Mouse (Mus musculus) intestine, embryonic 15.5 days (tissue): ENCODE results near the gene Timeless. TPM values are rescaled to one million over a fixed set of nuclear protein-coding genes. Genes with fewer than 3 reads are reported as not detected.
"Not testable (repeated sequence)": the region's sequence is repeated elsewhere in the genome, so short reads cannot be mapped to it uniquely, and the experiment has no call there.

Experiments
- ATAC-seq: fragments of 200-750 bp; cut with Nextera tagmentation; 2 replicates; pipeline ENCODE4 v1.8.0; 2017; ENCODE audit warnings: moderate TSS enrichment, moderate library complexity
- H3K27ac ChIP-seq: fragments of 300-500 bp; sonication (generic); 2 replicates; pipeline ENCODE4 v1.5.1; 2015; ENCODE audit warnings: mild to moderate bottlenecking, inconsistent platforms
- H3K27me3 ChIP-seq: fragments of 300-500 bp; sonication (generic); replicated peaks from 2 replicates; pipeline ENCODE4 v1.6.1; 2015; ENCODE audit warnings: inconsistent platforms
- H3K36me3 ChIP-seq: fragments of 300-500 bp; sonication (generic); 2 replicates; pipeline ENCODE4 v1.6.1; 2015; ENCODE audit warnings: inconsistent platforms
- H3K4me1 ChIP-seq: fragments of 300-500 bp; sonication (generic); replicated peaks from 2 replicates; pipeline ENCODE4 v1.6.1; 2015; ENCODE audit warnings: inconsistent platforms
- H3K4me2 ChIP-seq: fragments of 300-500 bp; sonication (generic); replicated peaks from 2 replicates; pipeline ENCODE4 v1.6.1; 2015; ENCODE audit warnings: mild to moderate bottlenecking, inconsistent platforms
- H3K4me3 ChIP-seq: fragments of 300-500 bp; sonication (generic); replicated peaks from 2 replicates; pipeline ENCODE4 v1.5.1; 2015; ENCODE audit warnings: inconsistent platforms
- H3K9ac ChIP-seq: fragments of 300-500 bp; sonication (generic); 2 replicates; pipeline ENCODE4 v1.6.1; 2015; ENCODE audit warnings: inconsistent platforms
- H3K9me3 ChIP-seq: fragments of 300-500 bp; sonication (generic); 2 replicates; pipeline ENCODE4 v1.6.1; 2016; ENCODE audit warnings: inconsistent platforms
- WGBS: fragments of 180-500 bp; shearing (Covaris S2); methylation state at CpG from one replicate; pipeline ENCODE4 v1.1.7; 2015; 5-methylcytosine and 5-hydroxymethylcytosine counted together
- polyA plus RNA-seq: library from polyadenylated mRNA; unstranded; fragments of >200 nt; fragmentation: Nextera tagmentation; extraction: Ambion mirVana; gene quantifications from 2 replicates; pipeline ENCODE4 v1.2.1, GENCODE M21; 2015

Gene Timeless
- polyA plus RNA-seq, 1 experiment from 2014 or later: 41.3 TPM

DNA sequence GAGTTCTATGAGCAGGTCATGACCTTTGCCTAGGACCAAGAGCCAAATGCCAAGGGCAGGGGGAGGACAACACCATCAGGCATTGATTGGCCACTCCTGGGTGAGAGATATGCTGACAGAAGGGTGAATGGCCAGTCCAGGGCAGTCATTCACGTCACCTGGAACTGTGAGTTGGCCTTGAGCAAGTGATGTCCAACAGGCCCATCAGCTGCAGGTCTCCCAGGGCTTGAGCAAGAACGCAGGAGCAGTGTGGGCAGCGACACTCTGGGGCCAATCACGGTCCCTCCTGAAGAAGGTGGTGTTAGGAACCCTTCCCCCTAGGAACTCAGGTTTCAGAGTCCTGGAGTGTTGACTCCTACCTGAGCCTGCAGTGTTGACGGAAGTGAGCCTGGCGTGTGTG, 30.0 kb upstream of the Timeless start:
- Histone ChIP-seq H3K4me1 (0 out of 2 replicates have a peak, but pooled peaks cover 4% of the 10 kb centered on the region), H3K4me2 (no peak overlapping the region), H3K9me3 (no peaks in the 10 kb centered on the region), H3K4me3 (no peak overlapping the region), H3K27me3 (no peaks in the 10 kb centered on the region), H3K9ac (no peak overlapping the region), H3K27ac (no peak overlapping the region), H3K36me3 (no peaks in the 10 kb centered on the region)
- 64% methylated on average over 5 of the region's 6 CpGs for WGBS
- ATAC-seq: peak; percentile 30

DNA sequence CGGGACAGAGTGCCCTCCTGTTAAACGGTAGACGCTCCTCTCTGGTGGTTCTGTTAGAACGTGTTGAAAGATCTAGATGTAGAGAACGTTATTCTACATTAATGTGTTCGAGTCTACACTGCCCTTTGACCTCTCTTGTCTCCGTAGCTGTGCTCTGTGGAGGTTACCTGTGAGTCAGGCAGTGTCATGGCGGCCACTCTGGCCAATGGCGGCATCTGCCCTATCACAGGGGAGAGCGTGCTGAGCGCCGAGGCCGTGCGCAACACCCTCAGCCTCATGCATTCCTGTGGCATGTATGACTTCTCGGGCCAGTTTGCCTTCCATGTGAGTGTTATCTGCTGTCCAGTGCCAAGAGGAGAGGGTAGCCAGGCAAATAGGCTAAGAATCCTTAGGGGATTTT, 26.9 kb upstream of the Timeless start:
- WGBS: 82% methylated on average over 15 of the region's 15 CpGs
- ATAC-seq: no peak; the same call in 1 of the 2 replicates
- H3K4me1 ChIP-seq: 0 out of 2 replicates have a peak, but pooled peaks cover 4% of the 10 kb centered on the region
- no peak overlapping the region for H3K4me3 ChIP-seq
- H3K4me2 ChIP-seq: no peak overlapping the region
- no peaks in the 10 kb centered on the region for H3K9me3 ChIP-seq
- H3K36me3 ChIP-seq: no peaks in the 10 kb centered on the region
- H3K9ac ChIP-seq: no peak overlapping the region
- no peak overlapping the region for H3K27ac ChIP-seq
- no peaks in the 10 kb centered on the region for H3K27me3 ChIP-seq

DNA sequence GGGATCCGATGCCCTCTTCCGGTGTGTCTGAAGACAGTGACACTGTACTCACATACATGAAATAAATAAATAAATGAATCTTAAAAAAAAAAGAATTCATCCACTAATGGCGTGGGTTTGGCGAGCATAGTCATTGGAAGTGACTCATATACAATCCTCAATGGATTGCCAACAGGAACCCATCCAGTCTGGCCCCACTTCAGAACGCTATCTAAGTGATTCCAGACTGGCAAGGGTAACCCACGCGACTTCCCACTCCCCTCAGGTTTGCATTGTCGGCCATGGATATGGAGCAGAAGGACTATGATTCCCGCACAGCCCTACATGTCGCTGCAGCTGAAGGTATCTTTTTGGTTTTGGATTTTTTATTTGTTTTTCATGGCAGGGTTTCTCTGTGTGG, 23.5 kb upstream of the Timeless start:
- peaks cover 8% of the 10 kb centered on the region; the same call in 1 of the 2 replicates for H3K4me1 ChIP-seq
- WGBS: 96% methylated on average over 10 of the region's 10 CpGs
- no peaks in the 10 kb centered on the region for H3K27me3 ChIP-seq
- no peak overlapping the region for H3K27ac ChIP-seq
- ATAC-seq: no peak
- H3K9me3 ChIP-seq: no peaks in the 10 kb centered on the region
- H3K9ac ChIP-seq: no peak overlapping the region
- no peak overlapping the region for H3K4me3 ChIP-seq
- no peaks in the 10 kb centered on the region for H3K36me3 ChIP-seq
- no peak overlapping the region for H3K4me2 ChIP-seq

DNA sequence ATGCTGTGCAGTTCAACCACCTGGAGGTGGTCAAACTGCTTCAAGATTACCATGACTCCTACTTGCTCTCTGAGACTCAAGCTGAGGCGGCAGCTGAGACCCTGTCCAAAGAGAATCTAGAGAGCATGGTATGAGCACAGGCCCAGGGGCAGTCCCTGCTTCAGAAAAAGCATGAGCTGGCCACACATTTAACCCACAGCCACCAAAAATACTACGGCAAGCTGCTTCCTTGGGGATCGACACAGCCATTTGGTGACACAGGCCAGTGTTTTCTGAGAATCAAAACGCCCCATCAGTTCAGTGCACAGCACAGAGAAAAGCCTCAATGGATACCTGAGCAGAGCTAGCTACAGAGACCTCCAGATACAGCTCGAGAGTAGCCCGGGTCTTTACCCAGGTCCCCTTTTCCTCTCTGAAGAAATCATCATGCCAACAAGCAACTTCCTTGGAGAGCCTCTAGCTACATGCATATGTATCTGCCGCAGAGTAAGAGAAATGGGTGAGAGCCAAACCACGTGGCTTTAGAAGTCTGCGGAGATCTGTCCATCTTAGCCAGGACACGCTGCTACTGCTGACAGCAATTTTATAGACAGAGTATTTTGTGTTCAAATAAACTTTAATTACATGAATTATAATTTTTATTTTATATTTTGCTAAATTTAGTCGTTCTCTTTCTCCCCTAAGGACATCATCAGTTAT, 22.4 kb upstream of the Timeless start:
- no peaks in the 10 kb centered on the region for H3K27me3 ChIP-seq
- no peaks in the 10 kb centered on the region for H3K36me3 ChIP-seq
- H3K4me1 ChIP-seq: peaks cover 5% of the 10 kb centered on the region; the same call in 1 of the 2 replicates
- H3K9me3 ChIP-seq: no peaks in the 10 kb centered on the region
- no peak overlapping the region for H3K4me3 ChIP-seq
- H3K27ac ChIP-seq: no peak overlapping the region
- H3K9ac ChIP-seq: no peak overlapping the region
- ATAC-seq: no peak
- H3K4me2 ChIP-seq: no peak overlapping the region
- 91% methylated on average over 11 of the region's 11 CpGs for WGBS

DNA sequence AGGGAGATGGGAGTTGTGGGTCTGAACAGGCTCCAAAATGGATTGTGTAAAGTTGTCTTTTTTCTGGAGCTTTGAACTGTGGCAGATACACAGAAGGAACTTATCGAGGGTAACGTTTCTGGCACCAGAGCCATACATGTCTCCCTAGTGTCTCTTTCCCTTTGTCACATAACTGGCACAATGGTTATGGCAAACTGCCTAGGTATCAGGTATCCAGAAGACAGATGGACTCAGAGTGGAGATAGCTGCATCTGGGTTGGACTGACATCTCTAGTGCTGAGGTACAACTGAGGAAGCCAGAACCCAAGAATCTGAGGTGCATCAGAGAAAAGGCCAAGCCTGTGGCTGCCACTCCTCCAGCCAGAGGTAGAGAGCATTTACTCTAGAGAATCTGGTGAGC, 21.7 kb upstream of the Timeless start:
- no peaks in the 10 kb centered on the region for H3K27me3 ChIP-seq
- no peak for ATAC-seq
- no peaks in the 10 kb centered on the region for H3K36me3 ChIP-seq
- H3K4me2 ChIP-seq: peak overlapping the region; percentile 87; the same call in 1 of the 2 replicates
- WGBS: 92% methylated on average over 2 of the region's 2 CpGs
- peaks cover 5% of the 10 kb centered on the region; the same call in 1 of the 2 replicates for H3K4me1 ChIP-seq
- H3K9ac ChIP-seq: no peak overlapping the region
- H3K27ac ChIP-seq: no peak overlapping the region
- H3K4me3 ChIP-seq: no peak overlapping the region
- no peaks in the 10 kb centered on the region for H3K9me3 ChIP-seq

DNA sequence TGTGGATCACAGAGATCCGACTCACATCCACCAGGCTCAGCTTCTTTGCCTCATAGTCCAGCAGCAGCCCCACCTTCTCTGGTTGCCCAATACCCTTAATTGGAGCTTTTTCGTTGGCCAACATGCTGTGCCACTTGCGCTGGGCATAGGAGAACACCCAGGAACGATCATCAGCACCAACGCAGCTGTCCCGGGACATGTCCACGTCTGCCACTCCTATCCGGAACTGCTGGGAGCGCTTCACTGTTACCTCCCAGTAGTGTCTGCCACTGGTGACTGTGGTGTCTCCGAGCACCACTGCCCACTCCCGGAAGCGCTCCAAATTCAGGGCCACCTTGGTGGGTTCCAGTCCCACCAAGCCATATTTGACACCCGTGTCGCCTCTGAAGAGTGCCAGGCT, 20.9 kb upstream of the Timeless start:
- H3K27me3 ChIP-seq: no peaks in the 10 kb centered on the region
- peak overlapping the region; percentile 67 for H3K9ac ChIP-seq
- peak overlapping the region; percentile 70 for H3K4me3 ChIP-seq
- H3K36me3 ChIP-seq: no peaks in the 10 kb centered on the region
- WGBS: 18% methylated on average over 14 of the region's 14 CpGs
- H3K9me3 ChIP-seq: no peaks in the 10 kb centered on the region
- no peak overlapping the region for H3K27ac ChIP-seq
- peaks cover 5% of the 10 kb centered on the region; the same call in 1 of the 2 replicates for H3K4me1 ChIP-seq
- peak overlapping the region; percentile 87 for H3K4me2 ChIP-seq
- ATAC-seq: peak; percentile 13; the same call in 1 of the 2 replicates

DNA sequence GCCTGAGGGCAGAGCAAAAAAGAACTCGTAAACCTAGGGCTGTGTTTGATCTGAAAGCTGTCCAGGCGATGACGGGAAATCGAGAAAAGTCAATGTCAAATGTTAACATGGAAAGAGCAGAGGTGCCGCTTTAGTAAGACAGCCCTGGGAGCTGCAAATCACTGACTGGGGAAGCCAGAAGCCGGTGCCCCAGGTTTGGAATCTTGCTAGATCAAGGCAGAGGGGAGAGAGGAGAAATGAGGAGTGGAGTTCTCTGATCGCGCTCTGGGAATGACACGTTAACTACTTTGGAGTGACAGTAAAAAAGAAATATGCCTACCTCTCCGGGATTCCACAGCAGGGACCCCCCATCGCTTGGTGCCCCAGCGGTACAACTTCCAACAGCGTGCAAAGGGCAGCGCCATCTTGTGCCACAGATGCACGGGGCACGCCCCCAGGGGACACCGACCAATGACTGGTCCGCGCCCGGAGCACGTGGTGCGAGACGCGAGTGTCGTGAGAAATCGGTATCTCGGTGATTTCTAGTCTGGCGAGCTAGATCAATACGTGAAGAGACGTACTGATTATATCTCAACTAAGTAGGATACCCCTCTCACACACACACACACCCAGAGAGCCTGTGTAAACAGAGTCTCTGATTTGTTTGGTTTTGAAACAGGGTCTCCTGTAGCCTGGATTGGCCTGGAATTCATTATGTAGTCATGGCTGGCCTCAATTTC, 20.3 kb upstream of the Timeless start, which contains the start of gene Spryd4:
TSS of gene Spryd4 (minus strand) at position 418 of the 719 bp plus-strand sequence.
- Histone ChIP-seq H3K4me1 (peaks cover 5% of the 10 kb centered on the region; the same call in 1 of the 2 replicates), H3K9me3 (no peaks in the 10 kb centered on the region), H3K9ac (peak within 1 kb of the TSS; percentile 67), H3K4me3 (peak within 1 kb of the TSS; percentile 70), H3K27me3 (no peaks in the 10 kb centered on the region), H3K4me2 (peak within 1 kb of the TSS; percentile 87), H3K36me3 (no peaks in the 10 kb centered on the region), H3K27ac (no peak within 1 kb of the TSS)
- peak; percentile 97 for ATAC-seq
- under 1% methylated on average over 30 of the region's 30 CpGs for WGBS

DNA sequence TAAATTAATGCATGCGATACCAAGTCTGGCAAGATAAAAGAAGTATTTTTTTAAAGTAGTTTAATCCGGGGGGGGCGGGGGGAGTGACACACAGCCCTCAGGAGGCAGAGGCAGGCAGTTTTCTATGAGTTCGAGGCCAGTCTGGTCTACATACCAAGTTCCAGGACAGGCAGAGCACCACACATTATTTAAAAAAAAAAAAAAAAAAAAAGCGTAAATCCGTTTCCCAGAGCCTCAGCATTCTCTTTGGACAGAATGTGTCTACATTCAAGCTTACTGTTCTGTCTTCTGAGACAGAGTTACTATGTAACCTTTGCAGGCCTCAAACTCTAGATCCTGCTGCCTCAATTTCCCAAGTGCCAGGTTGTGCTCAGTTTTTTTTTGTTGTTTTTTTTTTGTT, 19.7 kb upstream of the Timeless start:
- H3K9me3 ChIP-seq: no peaks in the 10 kb centered on the region
- no peak overlapping the region for H3K27ac ChIP-seq
- no peaks in the 10 kb centered on the region for H3K36me3 ChIP-seq
- peaks cover 5% of the 10 kb centered on the region; the same call in 1 of the 2 replicates for H3K4me1 ChIP-seq
- peak overlapping the region; percentile 70 for H3K4me3 ChIP-seq
- peak overlapping the region; percentile 87 for H3K4me2 ChIP-seq
- 0 out of 2 replicates have a peak overlapping the region, but pooled peaks have one; percentile 67 for H3K9ac ChIP-seq
- peak; percentile 8; the same call in 1 of the 2 replicates for ATAC-seq
- no peaks in the 10 kb centered on the region for H3K27me3 ChIP-seq
- 42% methylated on average over 6 of the region's 6 CpGs for WGBS

DNA sequence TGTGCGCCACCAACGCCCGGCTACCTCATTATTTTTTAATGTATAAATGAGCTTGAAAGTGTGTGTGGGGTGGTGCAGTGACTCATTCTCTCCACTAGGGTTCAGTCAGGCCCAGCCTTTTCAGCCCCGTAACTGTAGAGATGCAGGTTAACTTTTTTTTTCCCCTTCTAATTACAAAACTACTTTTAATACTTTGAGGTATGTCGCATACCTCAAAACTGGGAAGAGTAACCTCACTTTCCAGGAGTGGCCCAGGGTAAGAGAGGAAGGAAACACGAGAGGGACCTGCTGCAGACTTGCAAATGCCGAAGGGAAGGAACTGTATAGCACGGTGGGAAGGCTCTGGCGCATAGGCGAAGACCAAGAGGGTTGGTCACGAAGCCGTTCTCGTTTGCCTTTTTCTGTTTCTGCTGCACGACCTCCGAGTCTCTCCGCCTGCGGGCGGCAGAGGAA, 19.0 kb upstream of the Timeless start:
- Histone ChIP-seq H3K27me3 (no peaks in the 10 kb centered on the region), H3K9me3 (no peaks in the 10 kb centered on the region), H3K4me2 (peak overlapping the region; percentile 87), H3K4me1 (peaks cover 5% of the 10 kb centered on the region; the same call in 1 of the 2 replicates), H3K4me3 (peak overlapping the region; percentile 31), H3K36me3 (no peaks in the 10 kb centered on the region), H3K9ac (peak overlapping the region; percentile 37), H3K27ac (no peak overlapping the region)
- peak; percentile 62 for ATAC-seq
- WGBS: under 1% methylated on average over 18 of the region's 18 CpGs

DNA sequence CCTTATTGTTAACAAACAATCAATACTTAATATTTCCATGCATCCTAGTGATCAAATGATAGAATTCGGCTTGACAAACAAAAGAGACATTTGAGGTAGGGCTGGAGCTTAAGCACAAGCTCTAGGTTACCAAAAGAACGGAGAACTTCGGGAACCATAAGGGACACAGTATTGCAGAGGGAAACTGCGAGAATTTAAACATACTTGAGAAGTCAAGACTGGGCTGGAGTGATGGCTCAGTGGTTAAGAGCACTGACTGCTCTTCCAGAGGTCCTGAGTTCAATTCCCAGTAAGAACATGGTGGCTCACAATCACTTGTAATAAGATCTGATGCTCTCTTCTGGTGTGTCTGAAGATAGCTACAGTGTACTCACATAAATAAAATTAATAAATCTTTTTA, 17.8 kb upstream of the Timeless start:
- 86% methylated on average over 4 of the region's 4 CpGs for WGBS
- H3K9ac ChIP-seq, H3K4me1 ChIP-seq, H3K4me2 ChIP-seq, H3K27me3 ChIP-seq, H3K4me3 ChIP-seq, H3K9me3 ChIP-seq, H3K27ac ChIP-seq, ATAC-seq, H3K36me3 ChIP-seq: not testable (repeated sequence)

DNA sequence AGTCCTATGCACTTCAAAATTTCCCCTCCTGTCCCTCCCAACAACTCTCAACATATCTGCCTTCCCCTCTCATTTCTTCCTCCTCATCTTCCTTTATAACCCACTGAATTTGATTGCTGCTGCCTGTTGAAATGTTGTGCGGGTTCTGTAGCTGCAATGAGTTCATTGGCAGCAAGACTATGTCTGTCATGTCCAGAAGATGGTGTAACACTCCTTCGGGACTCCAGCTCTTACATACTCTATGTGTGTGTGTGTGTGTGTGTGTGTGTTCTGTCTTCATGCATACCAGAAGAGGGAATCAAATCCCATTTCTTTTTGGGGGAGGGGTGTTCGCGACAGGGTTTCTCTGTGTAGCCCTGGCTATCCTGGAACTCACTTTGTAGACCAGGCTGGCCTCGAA, 16.9 kb upstream of the Timeless start:
- WGBS: 87% methylated on average over 5 of the region's 5 CpGs
- Histone ChIP-seq H3K9me3 (no peaks in the 10 kb centered on the region), H3K4me2 (no peak overlapping the region), H3K4me1 (peaks cover 5% of the 10 kb centered on the region; the same call in 1 of the 2 replicates), H3K36me3 (no peaks in the 10 kb centered on the region), H3K9ac (no peak overlapping the region), H3K4me3 (no peak overlapping the region), H3K27ac (no peak overlapping the region), H3K27me3 (no peaks in the 10 kb centered on the region)
- no peak for ATAC-seq

DNA sequence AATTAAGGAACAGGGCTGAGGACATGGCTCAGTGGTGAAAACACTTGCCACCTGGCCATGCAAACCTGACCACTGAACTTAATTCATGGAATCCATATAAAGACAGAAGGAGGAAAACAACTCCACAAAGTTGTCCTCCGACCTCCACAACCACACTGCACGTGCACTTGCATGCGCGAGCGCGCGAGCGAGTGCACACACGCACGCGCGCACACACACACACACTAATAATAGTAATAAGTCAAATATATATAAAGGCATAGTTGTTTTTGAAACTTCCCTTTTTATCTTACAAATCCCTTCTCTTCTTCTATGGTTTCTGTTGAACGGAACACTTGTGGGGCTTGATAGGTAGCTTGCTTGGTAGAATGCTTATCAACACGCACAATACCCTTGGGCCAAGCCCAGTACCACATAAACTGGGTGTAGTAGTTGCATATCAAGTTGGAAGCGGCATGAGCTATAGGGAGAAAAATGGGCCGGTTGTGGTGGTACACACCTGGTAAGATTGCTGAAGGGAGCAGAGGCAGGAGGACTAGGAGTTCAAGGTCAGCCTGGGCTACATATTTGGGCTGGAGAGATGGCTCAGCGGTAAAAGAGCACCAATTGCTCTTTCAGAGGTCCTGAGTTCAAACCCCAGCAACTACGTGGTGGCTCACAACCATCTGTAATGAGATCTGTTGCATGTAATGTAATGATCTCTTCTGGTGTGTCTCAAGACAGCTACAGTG, 13.3 kb upstream of the Timeless start:
- H3K9ac ChIP-seq: no peak overlapping the region
- ATAC-seq: no peak
- H3K27ac ChIP-seq: no peak overlapping the region
- H3K4me2 ChIP-seq: no peak overlapping the region
- 93% methylated on average over 18 of the region's 18 CpGs for WGBS
- H3K27me3 ChIP-seq: no peaks in the 10 kb centered on the region
- H3K4me1 ChIP-seq: no peaks in the 10 kb centered on the region
- H3K9me3 ChIP-seq: no peaks in the 10 kb centered on the region
- H3K36me3 ChIP-seq: no peaks in the 10 kb centered on the region
- H3K4me3 ChIP-seq: no peak overlapping the region
